Mouse (Mus musculus) embryonic facial prominence, embryonic 10.5 days (tissue): ENCODE data around the gene Mfrp. TPM values are rescaled to one million over a fixed set of nuclear protein-coding genes. Genes with fewer than 3 reads are reported as not detected.
A peak's percentile ranks its signal among the peaks of the same experiment; 100 is the strongest.

ENCODE experiments used
- DNase-seq: peaks from one replicate; pipeline ENCODE4 v3.0.0-alpha.2; 2017; ENCODE audit warnings: low spot score
- H3K27ac ChIP-seq: fragments of 300-500 bp; sonication (generic); replicated peaks from 2 replicates; pipeline ENCODE4 v1.5.1; 2016; ENCODE audit warnings: mild to moderate bottlenecking
- H3K27me3 ChIP-seq: fragments of 300-500 bp; sonication (generic); replicated peaks from 2 replicates; pipeline ENCODE4 v1.6.1; 2016; ENCODE audit warnings: low read depth, mild to moderate bottlenecking; ENCODE audit not compliant: poor library complexity, severe bottlenecking
- H3K36me3 ChIP-seq: fragments of 300-500 bp; sonication (generic); replicated peaks from 2 replicates; pipeline ENCODE4 v1.6.1; 2016; ENCODE audit warnings: mild to moderate bottlenecking, moderate library complexity
- H3K4me1 ChIP-seq: fragments of 300-500 bp; sonication (generic); 2 replicates; pipeline ENCODE4 v1.6.1; 2016
- H3K4me3 ChIP-seq: fragments of 300-500 bp; sonication (generic); 2 replicates; pipeline ENCODE4 v1.5.1; 2016; ENCODE audit warnings: mild to moderate bottlenecking, moderate library complexity
- H3K9me3 ChIP-seq: fragments of 300-500 bp; sonication (generic); 2 replicates; pipeline ENCODE4 v1.6.1; 2016; ENCODE audit warnings: mild to moderate bottlenecking
- WGBS: fragments of 180-500 bp; shearing (Covaris S2); methylation state at CpG from one replicate; pipeline ENCODE4 v1.1.7; 2016; 5-methylcytosine and 5-hydroxymethylcytosine counted together
- polyA plus RNA-seq: library from polyadenylated mRNA; unstranded; fragments of >200 nt; fragmentation: Nextera tagmentation; extraction: Ambion mirVana; gene quantifications from 2 replicates; pipeline ENCODE4 v1.2.1, GENCODE M21; 2016

Gene Mfrp
- polyA plus RNA-seq, 1 experiment from 2014 or later, result 0.12 TPM

GRCm38 (mm10) chr9:44129633-44130032, 28.1 kb downstream of the Mfrp start:
- DNase-seq, result no peak
- Histone ChIP-seq H3K27ac (peak overlapping the region; percentile 86), H3K9me3 (no peaks in the 10 kb centered on the region), H3K36me3 (no peaks in the 10 kb centered on the region), H3K4me1 (peaks cover 69% of the 10 kb centered on the region), H3K4me3 (peak overlapping the region; percentile 57), H3K27me3 (peaks cover 48% of the 10 kb centered on the region)
- WGBS, result 3% methylated on average over 9 of the region's 9 CpGs

- H3K36me3 ChIP-seq, result no peaks in the 10 kb centered on the region
- H3K27me3 ChIP-seq, result peaks cover 52% of the 10 kb centered on the region
- DNase-seq, result peak; percentile 84
- WGBS, result under 1% methylated on average over 27 of the region's 27 CpGs
- H3K9me3 ChIP-seq, result no peaks in the 10 kb centered on the region
- H3K27ac ChIP-seq, result peak overlapping the region; percentile 86
- peaks cover 71% of the 10 kb centered on the region for H3K4me1 ChIP-seq
- H3K4me3 ChIP-seq, result peak overlapping the region; percentile 57
These were observed 28.5 kb downstream of the Mfrp start for GRCm38 (mm10) chr9:44130034-44130433.

- 9% methylated on average over 19 of the region's 19 CpGs for WGBS
- Histone ChIP-seq H3K4me1 (peaks cover 72% of the 10 kb centered on the region), H3K27me3 (peaks cover 59% of the 10 kb centered on the region)
These were observed 29.2 kb downstream of the Mfrp start for GRCm38 (mm10) chr9:44130581-44131275.

GRCm38 (mm10) chr9:44131276-44131590, 29.7 kb downstream of the Mfrp start:
- WGBS, result 31% methylated on average over 7 of the region's 7 CpGs
- Histone ChIP-seq H3K36me3 (no peaks in the 10 kb centered on the region), H3K27me3 (peaks cover 64% of the 10 kb centered on the region), H3K27ac (peak overlapping the region; percentile 86), H3K9me3 (no peaks in the 10 kb centered on the region), H3K4me3 (peak overlapping the region; percentile 57; the same call in 1 of the 2 replicates), H3K4me1 (peaks cover 74% of the 10 kb centered on the region)
- DNase-seq, result peak; percentile 35

More at GRCm38 (mm10) chr9:44130581-44131275, 29.2 kb downstream of the Mfrp start:
- Histone ChIP-seq H3K9me3 (no peaks in the 10 kb centered on the region), H3K4me3 (peak overlapping the region; percentile 57), H3K36me3 (no peaks in the 10 kb centered on the region), H3K27ac (peak overlapping the region; percentile 86)
- peak; percentile 74 for DNase-seq

- Histone ChIP-seq H3K27me3 (peaks cover 74% of the 10 kb centered on the region), H3K9me3 (no peaks in the 10 kb centered on the region), H3K27ac (no peak overlapping the region), H3K4me1 (peaks cover 70% of the 10 kb centered on the region), H3K36me3 (0 out of 2 replicates have a peak, but pooled peaks cover 3% of the 10 kb centered on the region), H3K4me3 (no peak overlapping the region)
- no peak for DNase-seq
- whole genome bisulfite sequencing, result 60% methylated on average over 5 of the region's 5 CpGs
These were observed 30.7 kb downstream of the Mfrp start for GRCm38 (mm10) chr9:44132200-44132599.

- peak overlapping the region; percentile 70; the same call in 1 of the 2 replicates for H3K4me3 ChIP-seq
These were observed 31.8 kb downstream of the Mfrp start for GRCm38 (mm10) chr9:44133287-44133686.

GRCm38 (mm10) chr9:44134101-44134850, 32.7 kb downstream of the Mfrp start, which contains the start of gene Mcam:
Mcam (plus strand) TSS chr9:44134469.
- Histone ChIP-seq H3K36me3 (peaks cover 10% of the 10 kb centered on the region), H3K9me3 (no peaks in the 10 kb centered on the region), H3K4me3 (peak within 1 kb of the TSS; percentile 70), H3K4me1 (peaks cover 69% of the 10 kb centered on the region), H3K27me3 (peaks cover 68% of the 10 kb centered on the region), H3K27ac (peak within 1 kb of the TSS; percentile 65)
- DNase-seq, result peak; percentile 83
- 1% methylated on average over 53 of the region's 55 CpGs for WGBS

More at GRCm38 (mm10) chr9:44133287-44133686, 31.8 kb downstream of the Mfrp start:
- Histone ChIP-seq H3K4me1 (peaks cover 70% of the 10 kb centered on the region), H3K27ac (peak overlapping the region; percentile 65), H3K27me3 (peaks cover 75% of the 10 kb centered on the region), H3K36me3 (0 out of 2 replicates have a peak, but pooled peaks cover 3% of the 10 kb centered on the region), H3K9me3 (no peaks in the 10 kb centered on the region)
- no peak for DNase-seq
- 13% methylated on average over 2 of the region's 2 CpGs for WGBS

GRCm38 (mm10) chr9:44134851-44135730, 33.6 kb downstream of the Mfrp start:
- DNase-seq, result peak; percentile 54
- Histone ChIP-seq H3K4me3 (peak overlapping the region; percentile 70), H3K36me3 (peaks cover 18% of the 10 kb centered on the region), H3K27me3 (peaks cover 68% of the 10 kb centered on the region), H3K9me3 (no peaks in the 10 kb centered on the region), H3K27ac (peak overlapping the region; percentile 65), H3K4me1 (peaks cover 66% of the 10 kb centered on the region)
- 2% methylated on average over 49 of the region's 49 CpGs for WGBS

GRCm38 (mm10) chr9:44135731-44136411, 34.3 kb downstream of the Mfrp start:
- H3K27me3 ChIP-seq, result peaks cover 65% of the 10 kb centered on the region
- H3K36me3 ChIP-seq, result peaks cover 26% of the 10 kb centered on the region
- H3K27ac ChIP-seq, result no peak overlapping the region
- 59% methylated on average over 7 of the region's 7 CpGs for WGBS
- no peak for DNase-seq
- peak overlapping the region; percentile 70 for H3K4me3 ChIP-seq
- H3K4me1 ChIP-seq, result peaks cover 62% of the 10 kb centered on the region
- H3K9me3 ChIP-seq, result no peaks in the 10 kb centered on the region

GRCm38 (mm10) chr9:44137846-44138245, 36.3 kb downstream of the Mfrp start:
- H3K4me1 ChIP-seq, result peaks cover 49% of the 10 kb centered on the region
- WGBS, result 63% methylated on average over 4 of the region's 4 CpGs
- DNase-seq, result no peak

GRCm38 (mm10) chr9:44141951-44142350, 40.4 kb downstream of the Mfrp start:
- peaks cover 4% of the 10 kb centered on the region; the same call in 1 of the 2 replicates for H3K27me3 ChIP-seq
- no peak overlapping the region for H3K4me3 ChIP-seq
- no peaks in the 10 kb centered on the region for H3K9me3 ChIP-seq
- no peak for DNase-seq
- 68% methylated on average over 5 of the region's 5 CpGs for WGBS
- H3K27ac ChIP-seq, result no peak overlapping the region
- H3K4me1 ChIP-seq, result peaks cover 23% of the 10 kb centered on the region
- H3K36me3 ChIP-seq, result peaks cover 71% of the 10 kb centered on the region

More at GRCm38 (mm10) chr9:44137846-44138245, 36.3 kb downstream of the Mfrp start:
- no peak overlapping the region for H3K4me3 ChIP-seq
- no peak overlapping the region for H3K27ac ChIP-seq
- peaks cover 45% of the 10 kb centered on the region for H3K27me3 ChIP-seq
- H3K36me3 ChIP-seq, result peaks cover 41% of the 10 kb centered on the region
- no peaks in the 10 kb centered on the region for H3K9me3 ChIP-seq
